Mouse (Mus musculus): ENCODE data around the gene Krtap19-1. TPM values are rescaled to one million over a fixed set of nuclear protein-coding genes. Genes with fewer than 3 reads are reported as not detected.

The Krtap19-1 gene
- not detected for total RNA-seq (2022)

GRCm38 (mm10) chr16:88869311-88869710, at the start of gene Krtap19-1:
Krtap19-1 (minus strand) TSS chr16:88869411.
- DNase-seq (ENCODE audit: low spot score): no peak

GRCm38 (mm10) chr16:88896357-88896756, 27.1 kb upstream of the Krtap19-1 start, which contains the start of gene Krtap19-5:
Krtap19-5 (minus strand) TSS chr16:88896457.
- DNase-seq (ENCODE audit: low spot score): no peak

- DNase-seq (ENCODE audit: low spot score): no peak
Observed at GRCm38 (mm10) chr16:88886870-88887269, 17.7 kb upstream of the Krtap19-1 start.

- DNase-seq (ENCODE audit: low spot score): no peak
Observed at GRCm38 (mm10) chr16:88884989-88885388, 15.8 kb upstream of the Krtap19-1 start, which contains the start of gene Krtap19-4. Krtap19-4 (minus strand) TSS chr16:88885089.

GRCm38 (mm10) chr16:88877938-88878337, 8.7 kb upstream of the Krtap19-1 start, which contains the start of gene Krtap19-3:
Krtap19-3 (minus strand) TSS chr16:88878038.
- DNase-seq (ENCODE audit: low spot score): no peak

GRCm38 (mm10) chr16:88874169-88874568, 5.0 kb upstream of the Krtap19-1 start, which contains the start of gene Krtap19-2:
Krtap19-2 (minus strand) TSS chr16:88874269.
- DNase-seq (ENCODE audit: low spot score): no peak

- DNase-seq (ENCODE audit: low spot score): no peak
Observed at GRCm38 (mm10) chr16:88864887-88865407, 4.3 kb downstream of the Krtap19-1 start.

- DNase-seq (ENCODE audit: low spot score): no peak
Observed at GRCm38 (mm10) chr16:88851450-88851849, 17.8 kb downstream of the Krtap19-1 start.

- DNase-seq (ENCODE audit: low spot score): no peak
Observed at GRCm38 (mm10) chr16:88848558-88848957, 20.7 kb downstream of the Krtap19-1 start.

- DNase-seq (ENCODE audit: low spot score): no peak
Observed at GRCm38 (mm10) chr16:88847363-88847762, 21.8 kb downstream of the Krtap19-1 start.

GRCm38 (mm10) chr16:88826978-88827377, 42.2 kb downstream of the Krtap19-1 start:
- no peak for DNase-seq (ENCODE audit: low spot score)

GRCm38 (mm10) chr16:88826095-88826652, 43.0 kb downstream of the Krtap19-1 start, which contains the start of gene Krtap14:
Krtap14 (minus strand) TSS chr16:88826145.
- DNase-seq (ENCODE audit: low spot score): no peak

GRCm38 (mm10) chr16:88823736-88824135, 45.5 kb downstream of the Krtap19-1 start:
- DNase-seq (ENCODE audit: low spot score): no peak

- DNase-seq (ENCODE audit: low spot score): no peak
Observed at GRCm38 (mm10) chr16:88820066-88820465, 49.1 kb downstream of the Krtap19-1 start, which contains the start of gene Krtap15. Krtap15 (plus strand) TSS chr16:88820215.

Other genes starting within 250 kb of the Krtap19-1 start
- gene 2310079G19Rik, start 241.7 kb downstream of the Krtap19-1 start, total RNA-seq (2022): not detected
- not detected for gene Krtap26-1, start 221.6 kb downstream of the Krtap19-1 start, total RNA-seq (2022)
- not detected for gene Krtap27-1, start 197.7 kb downstream of the Krtap19-1 start, total RNA-seq (2022)
- gene 2310061N02Rik, start 161.4 kb downstream of the Krtap19-1 start, total RNA-seq (2022): not detected
- not detected for gene Krtap13-1, start 140.5 kb downstream of the Krtap19-1 start, total RNA-seq (2022)
- not detected for gene Krtap13, start 117.8 kb downstream of the Krtap19-1 start, total RNA-seq (2022)
- not detected for gene 2310034C09Rik, start 110.6 kb downstream of the Krtap19-1 start, total RNA-seq (2022)
- gene 2310057N15Rik, start 95.2 kb downstream of the Krtap19-1 start, total RNA-seq (2022): not detected
- gene Gm5965, start 91.5 kb downstream of the Krtap19-1 start, total RNA-seq (2022): not detected
- not detected for gene Gm20741, start 57.2 kb downstream of the Krtap19-1 start, total RNA-seq (2022)
- not detected for gene Krtap15, start 49.2 kb downstream of the Krtap19-1 start, total RNA-seq (2022)
- gene Krtap14, start 43.3 kb downstream of the Krtap19-1 start, total RNA-seq (2022): not detected
- gene Krtap19-2, start 4.9 kb upstream of the Krtap19-1 start, total RNA-seq (2022): not detected
- gene Krtap19-3, start 8.6 kb upstream of the Krtap19-1 start, total RNA-seq (2022): not detected
- not detected for gene Krtap19-4, start 15.7 kb upstream of the Krtap19-1 start, total RNA-seq (2022)
- gene Krtap19-5, start 27.0 kb upstream of the Krtap19-1 start, total RNA-seq (2022): not detected
- not detected for gene Krtap19-9b, start 62.9 kb upstream of the Krtap19-1 start, total RNA-seq (2022)
- not detected for gene Krtap16-3, start 93.5 kb upstream of the Krtap19-1 start, total RNA-seq (2022)
- not detected for gene Krtap22-2, start 141.3 kb upstream of the Krtap19-1 start, total RNA-seq (2022)
- gene Gm10229, start 145.9 kb upstream of the Krtap19-1 start, total RNA-seq (2022): not detected
- not detected for gene Krtap6-1, start 162.3 kb upstream of the Krtap19-1 start, total RNA-seq (2022)
- not detected for gene Gm10228, start 172.1 kb upstream of the Krtap19-1 start, total RNA-seq (2022)
- not detected for gene Krtap6-5, start 178.5 kb upstream of the Krtap19-1 start, total RNA-seq (2022)
- gene 1110025L11Rik, start 194.6 kb upstream of the Krtap19-1 start, total RNA-seq (2022): not detected
- not detected for gene Krtap6-3, start 214.6 kb upstream of the Krtap19-1 start, total RNA-seq (2022)

All from heart, adult 8-10 months (tissue).